Mouse (Mus musculus): ENCODE measurements at regions not wholly inside any gene's neighbourhood (a gene's known extent, or its start where the extent isn't known, plus 50 kb on each side); places are given as distances from the start of the nearest gene placed in this dataset.

GRCm38 (mm10) chr13:10711451-10711850 lies 350.8 kb upstream of the Chrm3 start:
- no peak for TF ChIP-seq POLR2AphosphoS2 (IDR thresholded peaks at IDR 0.05; ENCODE audit: insufficient read length, low read depth)
- no peak for TF ChIP-seq POLR2A (IDR thresholded peaks at IDR 0.05; ENCODE audit: insufficient read length, low read depth)
- no peak for TF ChIP-seq MAX (IDR thresholded peaks at IDR 0.05; ENCODE audit: low read depth)
- no peak for TF ChIP-seq MYOD1 (IDR thresholded peaks at IDR 0.05; ENCODE audit: control insufficient read depth in 1 of 3, insufficient read length in 2 of 3, low read depth in 2 of 3)
- no peak for TF ChIP-seq USF1 (IDR thresholded peaks at IDR 0.05; ENCODE audit: low read depth)
- TF ChIP-seq CEBPB (IDR thresholded peaks at IDR 0.05; ENCODE audit: insufficient read depth, poor library complexity, severe bottlenecking): no peak
- TF ChIP-seq TCF3 (IDR thresholded peaks at IDR 0.05; ENCODE audit: insufficient read length, low read depth): no peak
- no peak for TF ChIP-seq E2F4 (IDR thresholded peaks at IDR 0.05; ENCODE audit: insufficient read depth)
